Mouse (Mus musculus) G1E (cell line): Measurements from ENCODE around the gene Pla2g2d.

Experiments
- CTCF ChIP-seq: IDR thresholded peaks from 2 replicates; pipeline ENCODE4 v1.5.1; 2012; ENCODE audit warnings: low read depth, low read length, inconsistent platforms, mixed read lengths
- GATA1 ChIP-seq: IDR thresholded peaks from 2 replicates; pipeline ENCODE4 v1.6.1; 2012; ENCODE audit warnings: borderline replicate concordance, low read length, inconsistent platforms, mixed read lengths

- TF ChIP-seq CTCF: no peak
- TF ChIP-seq GATA1: no peak
Observed at GRCm38 (mm10) chr4:138782098-138782497, 6.6 kb downstream of the Pla2g2d start.
